Mouse (Mus musculus) midbrain, embryonic 10.5 days (tissue): Measurements from ENCODE around the gene Sox5. TPM values are rescaled to one million over a fixed set of nuclear protein-coding genes. Genes with fewer than 3 reads are reported as not detected.
"Not testable (repeated sequence)": the region's sequence is repeated elsewhere in the genome, so short reads cannot be mapped to it uniquely, and the experiment has no call there.

Experiments used
- DNase-seq: peaks from one replicate; pipeline ENCODE4 v3.0.0-alpha.2; 2017; ENCODE audit warnings: low spot score
- H3K27ac ChIP-seq: fragments of 300-500 bp; sonication (generic); replicated peaks from 2 replicates; pipeline ENCODE4 v1.5.1; 2016; ENCODE audit warnings: mild to moderate bottlenecking
- H3K27me3 ChIP-seq: fragments of 300-500 bp; sonication (generic); 2 replicates; pipeline ENCODE4 v1.6.1; 2016; ENCODE audit warnings: low read depth, mild to moderate bottlenecking; ENCODE audit not compliant: poor library complexity, severe bottlenecking
- H3K36me3 ChIP-seq: fragments of 300-500 bp; sonication (generic); 2 replicates; pipeline ENCODE4 v1.6.1; 2016; ENCODE audit warnings: mild to moderate bottlenecking, moderate library complexity
- H3K4me1 ChIP-seq: fragments of 300-500 bp; sonication (generic); 2 replicates; pipeline ENCODE4 v1.6.1; 2016
- H3K4me3 ChIP-seq: fragments of 300-500 bp; sonication (generic); 2 replicates; pipeline ENCODE4 v1.5.1; 2016; ENCODE audit warnings: mild to moderate bottlenecking, moderate library complexity
- H3K9me3 ChIP-seq: fragments of 300-500 bp; sonication (generic); replicated peaks from 2 replicates; pipeline ENCODE4 v1.6.1; 2016; ENCODE audit warnings: mild to moderate bottlenecking
- WGBS: fragments of 180-500 bp; shearing (Covaris S2); methylation state at CpG from one replicate; pipeline ENCODE4 v1.1.7; 2016; 5-methylcytosine and 5-hydroxymethylcytosine counted together
- polyA plus RNA-seq: library from polyadenylated mRNA; unstranded; fragments of >200 nt; fragmentation: Nextera tagmentation; extraction: Ambion mirVana; gene quantifications from 2 replicates; pipeline ENCODE4 v1.2.1, GENCODE M21; 2016

Sox5 gene
- polyA plus RNA-seq, 1 experiment from 2014 or later = 28.2 TPM

GRCm38 (mm10) chr6:144302823-144303222 is 479.0 kb downstream of the Sox5 start:
- Histone ChIP-seq H3K4me1 (peaks cover 18% of the 10 kb centered on the region), H3K36me3 (no peaks in the 10 kb centered on the region), H3K4me3 (no peak overlapping the region), H3K9me3 (0 out of 2 replicates have a peak, but pooled peaks cover 5% of the 10 kb centered on the region), H3K27ac (no peak overlapping the region), H3K27me3 (no peaks in the 10 kb centered on the region)
- WGBS = 86% methylated on average over 6 of the region's 6 CpGs
- DNase-seq = no peak

GRCm38 (mm10) chr6:144301082-144301481 is 480.7 kb downstream of the Sox5 start:
- no peaks in the 10 kb centered on the region for H3K36me3 ChIP-seq
- no peak for DNase-seq
- peaks cover 18% of the 10 kb centered on the region for H3K4me1 ChIP-seq
- no peak overlapping the region for H3K4me3 ChIP-seq
- peaks cover 5% of the 10 kb centered on the region; the same call in 1 of the 2 replicates for H3K9me3 ChIP-seq
- WGBS = 47% methylated on average over 4 of the region's 4 CpGs
- no peaks in the 10 kb centered on the region for H3K27me3 ChIP-seq
- 0 out of 2 replicates have a peak overlapping the region, but pooled peaks have one; percentile 3 for H3K27ac ChIP-seq

GRCm38 (mm10) chr6:144299503-144299858 is 482.3 kb downstream of the Sox5 start:
- Histone ChIP-seq H3K27me3 (no peaks in the 10 kb centered on the region), H3K4me3 (no peak overlapping the region), H3K36me3 (no peaks in the 10 kb centered on the region), H3K4me1 (peaks cover 18% of the 10 kb centered on the region), H3K27ac (no peak overlapping the region), H3K9me3 (peaks cover 18% of the 10 kb centered on the region)
- DNase-seq = no peak
- WGBS = 81% methylated on average over 7 of the region's 7 CpGs

GRCm38 (mm10) chr6:144298641-144299502 is 482.9 kb downstream of the Sox5 start:
- H3K27me3 ChIP-seq = no peaks in the 10 kb centered on the region
- H3K4me1 ChIP-seq = peaks cover 18% of the 10 kb centered on the region
- H3K36me3 ChIP-seq = no peaks in the 10 kb centered on the region
- 89% methylated on average over 23 of the region's 23 CpGs for WGBS
- no peak overlapping the region for H3K27ac ChIP-seq
- H3K9me3 ChIP-seq = peaks cover 18% of the 10 kb centered on the region
- no peak for DNase-seq
- no peak overlapping the region for H3K4me3 ChIP-seq

- Histone ChIP-seq H3K4me1 (peaks cover 18% of the 10 kb centered on the region), H3K36me3 (no peaks in the 10 kb centered on the region), H3K4me3 (no peak overlapping the region), H3K27ac (no peak overlapping the region), H3K9me3 (peaks cover 18% of the 10 kb centered on the region), H3K27me3 (no peaks in the 10 kb centered on the region)
- DNase-seq = no peak
- WGBS = 92% methylated on average over 5 of the region's 5 CpGs
Observed at GRCm38 (mm10) chr6:144297846-144298245, 483.9 kb downstream of the Sox5 start.

GRCm38 (mm10) chr6:144297131-144297530 is 484.6 kb downstream of the Sox5 start:
- no peak overlapping the region for H3K4me3 ChIP-seq
- WGBS = 81% methylated on average over 1 of the region's 1 CpGs
- H3K27ac ChIP-seq = no peak overlapping the region
- no peaks in the 10 kb centered on the region for H3K27me3 ChIP-seq
- no peak for DNase-seq
- H3K4me1 ChIP-seq = peaks cover 18% of the 10 kb centered on the region
- H3K36me3 ChIP-seq = no peaks in the 10 kb centered on the region
- H3K9me3 ChIP-seq = peaks cover 13% of the 10 kb centered on the region

- Histone ChIP-seq H3K36me3 (no peaks in the 10 kb centered on the region), H3K4me1 (no peaks in the 10 kb centered on the region), H3K27me3 (no peaks in the 10 kb centered on the region), H3K4me3 (no peak overlapping the region), H3K27ac (no peak overlapping the region), H3K9me3 (peaks cover 13% of the 10 kb centered on the region)
- 88% methylated on average over 4 of the region's 4 CpGs for WGBS
- DNase-seq = no peak
Observed at GRCm38 (mm10) chr6:144291526-144291925, 490.3 kb downstream of the Sox5 start.

- H3K9me3 ChIP-seq = 0 out of 2 replicates have a peak, but pooled peaks cover 6% of the 10 kb centered on the region
- H3K4me3 ChIP-seq = no peak overlapping the region
- H3K27me3 ChIP-seq = no peaks in the 10 kb centered on the region
- H3K27ac ChIP-seq = no peak overlapping the region
- H3K36me3 ChIP-seq = no peaks in the 10 kb centered on the region
- no peaks in the 10 kb centered on the region for H3K4me1 ChIP-seq
- 89% methylated on average over 4 of the region's 4 CpGs for WGBS
- no peak for DNase-seq
Observed at GRCm38 (mm10) chr6:144286122-144286521, 495.7 kb downstream of the Sox5 start.

- Histone ChIP-seq H3K9me3 (0 out of 2 replicates have a peak, but pooled peaks cover 6% of the 10 kb centered on the region), H3K36me3 (no peaks in the 10 kb centered on the region), H3K4me1 (no peaks in the 10 kb centered on the region), H3K27me3 (no peaks in the 10 kb centered on the region), H3K27ac (no peak overlapping the region), H3K4me3 (no peak overlapping the region)
- WGBS = 68% methylated on average over 8 of the region's 8 CpGs
- no peak for DNase-seq
Observed at GRCm38 (mm10) chr6:144283191-144283590, 498.6 kb downstream of the Sox5 start.

- WGBS = 77% methylated on average over 12 of the region's 12 CpGs
- Histone ChIP-seq H3K4me1 (no peaks in the 10 kb centered on the region), H3K27me3 (no peaks in the 10 kb centered on the region), H3K9me3 (0 out of 2 replicates have a peak, but pooled peaks cover 6% of the 10 kb centered on the region), H3K4me3 (no peak overlapping the region), H3K27ac (no peak overlapping the region), H3K36me3 (no peaks in the 10 kb centered on the region)
- DNase-seq = no peak
Observed at GRCm38 (mm10) chr6:144282756-144283155, 499.0 kb downstream of the Sox5 start.

GRCm38 (mm10) chr6:144281661-144282060 is 500.1 kb downstream of the Sox5 start:
- DNase-seq = no peak
- Histone ChIP-seq H3K4me1 (no peaks in the 10 kb centered on the region), H3K27me3 (no peaks in the 10 kb centered on the region), H3K27ac (no peak overlapping the region), H3K36me3 (no peaks in the 10 kb centered on the region), H3K4me3 (no peak overlapping the region), H3K9me3 (peaks cover 7% of the 10 kb centered on the region; the same call in 1 of the 2 replicates)
- 93% methylated on average over 3 of the region's 3 CpGs for WGBS

GRCm38 (mm10) chr6:144278505-144279053 is 503.2 kb downstream of the Sox5 start:
- DNase-seq = no peak
- Histone ChIP-seq H3K4me3 (no peak overlapping the region), H3K27me3 (no peaks in the 10 kb centered on the region), H3K27ac (no peak overlapping the region), H3K36me3 (no peaks in the 10 kb centered on the region), H3K4me1 (peaks cover 4% of the 10 kb centered on the region), H3K9me3 (peaks cover 12% of the 10 kb centered on the region; the same call in 1 of the 2 replicates)
- 80% methylated on average over 13 of the region's 13 CpGs for WGBS

- H3K36me3 ChIP-seq, DNase-seq, H3K9me3 ChIP-seq, H3K4me3 ChIP-seq: not testable (repeated sequence)
- 20% methylated on average over 4 of the region's 4 CpGs for WGBS
- Histone ChIP-seq H3K4me1 (peaks cover 13% of the 10 kb centered on the region), H3K27ac (peak overlapping the region; percentile 65), H3K27me3 (peaks cover 13% of the 10 kb centered on the region; the same call in 1 of the 2 replicates)
Observed at GRCm38 (mm10) chr6:144273425-144273824, 508.4 kb downstream of the Sox5 start.
